Mouse (Mus musculus) testis, adult 2 months (tissue): ENCODE measurements around the gene Nt5m.

Experiments
- CTCF ChIP-seq: fragments of 200-500 bp; IDR thresholded peaks from 2 replicates; pipeline ENCODE4 v1.5.1; 2012; ENCODE audit warnings: low read depth, mild to moderate bottlenecking, inconsistent platforms, low read length, moderate library complexity; ENCODE audit not compliant: control insufficient read depth, insufficient read depth, insufficient replicate concordance
- POLR2A ChIP-seq: fragments of 200-500 bp; IDR thresholded peaks from 2 replicates; pipeline ENCODE4 v1.6.1; 2012; ENCODE audit warnings: low read depth, mild to moderate bottlenecking, inconsistent platforms, low read length, moderate library complexity; ENCODE audit not compliant: control insufficient read depth

GRCm38 (mm10) chr11:59911523-59911922, 72.3 kb downstream of the Nt5m start:
- TF ChIP-seq CTCF (no peak), POLR2A (no peak)
